Mouse (Mus musculus) limb, embryonic 11.5 days (tissue): Measurements from ENCODE around the gene Cdh5. TPM values are rescaled to one million over a fixed set of nuclear protein-coding genes. Genes with fewer than 3 reads are reported as not detected.

Experiments
- ATAC-seq: fragments of 200-750 bp; cut with Nextera tagmentation; 2 replicates; pipeline ENCODE4 v1.8.0; 2017; ENCODE audit warnings: low read depth; ENCODE audit not compliant: insufficient number of reproducible peaks, low FRiP score, low TSS enrichment
- DNase-seq: peaks from one replicate; pipeline ENCODE4 v3.0.0-alpha.2; 2015; ENCODE audit warnings: low spot score
- H3K27ac ChIP-seq: fragments of 300-500 bp; sonication (generic); replicated peaks from 2 replicates; pipeline ENCODE4 v1.5.1; 2014; ENCODE audit warnings: low read depth, mild to moderate bottlenecking, low read length
- H3K27me3 ChIP-seq: fragments of 300-500 bp; sonication (generic); 2 replicates; pipeline ENCODE4 v1.6.1; 2014; ENCODE audit warnings: mild to moderate bottlenecking, low read length, mixed read lengths; ENCODE audit not compliant: control insufficient read depth, insufficient read depth
- H3K36me3 ChIP-seq: fragments of 300-500 bp; sonication (generic); 2 replicates; pipeline ENCODE4 v1.6.1; 2014; ENCODE audit warnings: mild to moderate bottlenecking, low read length, moderate library complexity, mixed read lengths; ENCODE audit not compliant: control insufficient read depth, insufficient read depth
- H3K4me1 ChIP-seq: fragments of 300-500 bp; sonication (generic); 2 replicates; pipeline ENCODE4 v1.6.1; 2014; ENCODE audit warnings: low read length, mixed read lengths; ENCODE audit not compliant: control insufficient read depth, insufficient read depth
- H3K4me2 ChIP-seq: fragments of 300-500 bp; sonication (generic); 2 replicates; pipeline ENCODE4 v1.6.1; 2014; ENCODE audit warnings: low read depth, mild to moderate bottlenecking, moderate library complexity; ENCODE audit not compliant: severe bottlenecking
- H3K4me3 ChIP-seq: fragments of 300-500 bp; sonication (generic); 2 replicates; pipeline ENCODE4 v1.5.1; 2014; ENCODE audit warnings: low read depth, low read length
- H3K9ac ChIP-seq: fragments of 300-500 bp; sonication (generic); 2 replicates; pipeline ENCODE4 v1.6.1; 2014; ENCODE audit warnings: mild to moderate bottlenecking, low read length
- H3K9me3 ChIP-seq: fragments of 300-500 bp; sonication (generic); 2 replicates; pipeline ENCODE4 v1.6.1; 2016; ENCODE audit warnings: low read length; ENCODE audit not compliant: control insufficient read depth
- WGBS: fragments of 180-500 bp; shearing (Covaris S2); extraction: QIAGEN DNeasy Blood & Tissue Kit; methylation state at CpG from one replicate; pipeline ENCODE4 v1.1.7; 2014; 5-methylcytosine and 5-hydroxymethylcytosine counted together
- polyA plus RNA-seq: library from polyadenylated mRNA; unstranded; fragments of >200 nt; fragmentation: Nextera tagmentation; extraction: Ambion mirVana; gene quantifications from 2 replicates; pipeline ENCODE4 v1.2.1, GENCODE M21; 2014

The Cdh5 gene
- polyA plus RNA-seq, 1 experiment from 2014 or later = 22.4 TPM

DNA sequence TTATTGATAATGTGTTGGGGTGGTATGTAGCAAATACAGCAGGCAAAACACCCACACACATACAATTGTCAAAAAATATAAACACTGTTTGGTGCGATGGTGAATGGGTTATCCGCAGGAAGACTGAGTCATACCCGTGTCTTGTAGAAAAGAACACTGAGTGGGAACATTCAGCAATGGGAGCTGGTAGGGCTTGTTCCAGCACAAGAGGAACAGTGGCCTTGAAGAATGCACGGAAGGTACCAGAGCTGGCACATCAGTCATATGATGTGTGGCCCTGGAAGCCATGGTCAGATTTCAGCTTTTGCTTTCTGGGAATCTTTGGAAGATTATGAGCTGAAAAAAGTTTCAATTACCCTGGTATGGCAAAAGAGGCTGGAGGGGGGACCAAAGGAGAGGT, 85.4 kb downstream of the Cdh5 start:
- Histone ChIP-seq H3K4me3 (no peak overlapping the region), H3K4me2 (no peak overlapping the region), H3K9ac (no peak overlapping the region), H3K36me3 (no peaks in the 10 kb centered on the region), H3K9me3 (no peaks in the 10 kb centered on the region), H3K4me1 (no peaks in the 10 kb centered on the region), H3K27me3 (no peaks in the 10 kb centered on the region), H3K27ac (no peak overlapping the region)
- WGBS = 91% methylated on average over 4 of the region's 4 CpGs
- ATAC-seq (no peak), DNase-seq (no peak)

DNA sequence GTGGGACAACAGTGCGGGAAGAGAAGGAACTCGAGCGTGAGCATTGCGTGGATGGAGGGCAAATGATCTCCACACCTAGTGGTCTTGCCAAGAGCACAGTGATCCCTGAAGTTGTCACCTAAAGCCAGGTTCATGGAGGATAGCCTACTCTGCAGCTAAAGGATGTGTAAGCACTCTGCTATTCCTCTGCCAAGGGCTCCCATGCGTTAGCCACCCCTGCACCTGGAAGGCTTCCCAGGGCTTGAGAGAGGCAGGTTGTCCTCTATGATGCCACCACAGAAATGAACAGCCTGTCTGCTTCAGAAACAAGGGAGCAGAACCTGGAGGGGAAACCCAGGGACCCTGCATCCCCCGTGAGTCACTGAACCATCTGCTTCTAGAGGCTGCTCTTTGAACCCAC, 86.2 kb downstream of the Cdh5 start:
- Histone ChIP-seq H3K36me3 (no peaks in the 10 kb centered on the region), H3K27ac (no peak overlapping the region), H3K27me3 (no peaks in the 10 kb centered on the region), H3K4me3 (no peak overlapping the region), H3K9ac (no peak overlapping the region), H3K4me2 (no peak overlapping the region), H3K9me3 (no peaks in the 10 kb centered on the region), H3K4me1 (no peaks in the 10 kb centered on the region)
- ATAC-seq (no peak), DNase-seq (no peak)
- 85% methylated on average over 6 of the region's 6 CpGs for WGBS

DNA sequence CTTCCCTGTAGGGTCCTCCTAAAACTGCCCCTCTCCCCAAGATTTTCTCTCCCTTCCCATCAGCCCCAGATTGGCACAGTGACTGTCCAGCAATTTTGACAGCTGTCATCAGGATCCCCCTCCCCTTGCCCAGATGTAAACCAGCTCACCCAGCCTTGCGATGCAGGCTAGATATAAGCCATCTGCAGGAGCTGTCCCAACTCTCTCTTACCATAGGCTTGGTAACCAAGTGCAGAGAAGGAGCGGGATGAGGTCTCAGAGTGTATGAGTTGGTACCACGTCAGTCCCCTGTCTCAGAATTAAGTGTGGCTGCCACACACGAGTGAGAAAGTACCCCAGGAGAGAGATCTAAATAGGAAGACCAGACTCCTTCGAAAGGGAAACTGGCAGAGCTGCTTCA, 87.0 kb downstream of the Cdh5 start:
- no peak for DNase-seq
- ATAC-seq = no peak
- Histone ChIP-seq H3K4me3 (no peak overlapping the region), H3K36me3 (no peaks in the 10 kb centered on the region), H3K27me3 (no peaks in the 10 kb centered on the region), H3K27ac (no peak overlapping the region), H3K9me3 (no peaks in the 10 kb centered on the region), H3K4me2 (no peak overlapping the region), H3K4me1 (no peaks in the 10 kb centered on the region), H3K9ac (no peak overlapping the region)
- WGBS = 71% methylated on average over 5 of the region's 5 CpGs

DNA sequence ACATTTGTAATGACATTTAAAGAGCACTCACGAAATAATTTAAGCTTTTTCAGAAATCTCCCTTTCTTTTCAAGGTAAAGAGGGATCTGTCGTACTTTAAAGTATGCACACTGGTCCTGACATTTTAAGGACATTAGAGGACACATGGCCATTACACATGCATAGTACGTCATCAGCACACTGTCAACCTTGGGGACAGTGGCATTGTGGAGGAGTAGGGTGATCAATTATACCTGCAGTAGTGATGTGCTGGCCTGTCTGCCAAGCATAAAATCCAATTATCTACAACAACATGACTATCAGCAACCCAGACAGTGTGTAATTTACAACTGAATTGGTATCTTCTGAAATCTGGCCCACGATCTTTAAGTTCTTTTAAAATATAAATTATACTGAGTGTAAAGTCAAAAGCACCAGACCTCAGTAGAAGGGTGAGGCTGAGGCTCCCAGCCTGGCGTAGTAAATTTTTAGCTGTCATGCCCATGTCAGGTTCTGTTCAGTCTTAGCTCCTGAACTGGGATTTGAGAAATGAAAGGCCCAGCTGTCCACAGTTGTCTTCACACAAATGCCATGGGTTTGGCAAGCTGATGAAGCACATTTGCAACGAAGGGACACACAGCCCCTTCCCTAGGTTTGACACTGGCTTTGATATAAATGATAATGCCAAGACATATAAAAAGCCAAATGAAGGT, 89.5 kb downstream of the Cdh5 start:
- no peaks in the 10 kb centered on the region for H3K36me3 ChIP-seq
- DNase-seq (no peak), ATAC-seq (no peak)
- H3K27ac ChIP-seq = no peak overlapping the region
- H3K4me2 ChIP-seq = no peak overlapping the region
- WGBS = 72% methylated on average over 6 of the region's 6 CpGs
- H3K4me1 ChIP-seq = no peaks in the 10 kb centered on the region
- H3K27me3 ChIP-seq = no peaks in the 10 kb centered on the region
- H3K9me3 ChIP-seq = no peaks in the 10 kb centered on the region
- H3K9ac ChIP-seq = no peak overlapping the region
- H3K4me3 ChIP-seq = no peak overlapping the region

DNA sequence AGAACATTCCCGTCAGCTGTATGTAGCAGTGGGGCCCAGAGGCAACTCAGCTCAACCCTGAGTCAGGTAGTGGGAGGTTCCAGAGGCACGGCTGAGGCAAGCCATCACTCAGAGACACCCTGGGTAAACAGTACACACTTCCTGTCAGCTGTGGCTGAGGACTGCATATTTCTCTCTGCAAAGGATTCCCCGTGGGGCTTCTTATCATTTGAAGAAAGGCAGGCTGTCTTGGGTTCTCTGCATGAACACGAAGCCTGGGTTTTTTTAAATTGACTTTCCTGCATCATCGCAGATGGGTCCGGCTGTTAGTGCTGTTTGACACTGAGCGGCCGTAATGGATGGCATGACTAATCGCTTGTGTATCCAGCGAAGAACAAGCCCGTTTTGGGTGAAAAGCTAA, 90.1 kb downstream of the Cdh5 start:
- ATAC-seq (no peak), DNase-seq (no peak)
- no peaks in the 10 kb centered on the region for H3K4me1 ChIP-seq
- no peak overlapping the region for H3K9ac ChIP-seq
- H3K27me3 ChIP-seq = no peaks in the 10 kb centered on the region
- H3K36me3 ChIP-seq = no peaks in the 10 kb centered on the region
- H3K27ac ChIP-seq = no peak overlapping the region
- 60% methylated on average over 11 of the region's 11 CpGs for WGBS
- no peak overlapping the region for H3K4me2 ChIP-seq
- no peak overlapping the region for H3K4me3 ChIP-seq
- no peaks in the 10 kb centered on the region for H3K9me3 ChIP-seq

Other genes with a start within 250 kb of the Cdh5 start
- gene Bean1, start 68.8 kb downstream of the Cdh5 start, polyA plus RNA-seq = 0.33 and 0.35 TPM in 2 replicates
- 22.5 and 26.0 TPM in 2 replicates for gene Tk2, start 146.9 kb downstream of the Cdh5 start, polyA plus RNA-seq
- 36.7 and 40.5 TPM in 2 replicates for gene Cklf, start 149.2 kb downstream of the Cdh5 start, polyA plus RNA-seq
- not detected in 2 replicates for gene Cmtm2a, start 191.6 kb downstream of the Cdh5 start, polyA plus RNA-seq
- not detected in 2 replicates for gene Gm45711, start 208.5 kb downstream of the Cdh5 start, polyA plus RNA-seq
- not detected in 2 replicates for gene Cmtm1, start 208.5 kb downstream of the Cdh5 start, polyA plus RNA-seq
- not detected in 2 replicates for gene Gm11020, start 219.9 kb downstream of the Cdh5 start, polyA plus RNA-seq
- not detected in 2 replicates for gene Cmtm2b, start 220.6 kb downstream of the Cdh5 start, polyA plus RNA-seq
- 73.4 and 75.8 TPM in 2 replicates for gene Cmtm3, start 237.8 kb downstream of the Cdh5 start, polyA plus RNA-seq